Mouse (Mus musculus): ENCODE data around the gene Gmpr. TPM values are rescaled to one million over a fixed set of nuclear protein-coding genes. Genes with fewer than 3 reads are reported as not detected.

The Gmpr gene
- polyA plus RNA-seq, 1 experiment from 2014 or later: 23.4 TPM

GRCm38 (mm10) chr13:45493846-45494245, 13.4 kb upstream of the Gmpr start:
- Histone ChIP-seq H3K27ac (ENCODE audit: low read length) (no peak overlapping the region), H3K4me3 (ENCODE audit: low read length) (peak overlapping the region; percentile 6; the same call in 1 of the 2 replicates)
- no peak for ATAC-seq (ENCODE audit: low read depth)

DNA sequence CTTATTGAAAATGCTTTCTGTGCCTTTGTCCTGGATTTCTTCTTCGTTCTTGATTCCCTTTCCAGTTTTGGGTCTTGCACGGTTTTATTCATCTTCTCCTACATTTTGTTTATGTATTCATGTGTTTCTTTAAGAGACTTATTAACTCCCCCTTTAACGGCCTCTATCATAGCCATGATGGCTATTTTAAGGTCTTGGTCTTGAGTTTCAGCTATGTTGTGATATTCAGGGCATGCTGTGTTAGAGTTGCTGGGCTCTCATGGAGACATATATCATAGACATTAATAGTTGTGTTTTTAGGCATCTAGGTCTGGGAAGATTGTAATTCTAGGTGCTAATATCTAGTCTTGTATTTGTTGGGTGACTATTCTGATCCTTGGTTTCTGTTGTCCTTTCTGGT, 8.6 kb upstream of the Gmpr start:
- no peaks in the 10 kb centered on the region for H3K9me3 ChIP-seq (ENCODE audit: control insufficient read depth, low read length)
- H3K27ac ChIP-seq (ENCODE audit: low read length): no peak overlapping the region
- H3K4me1 ChIP-seq (replicated peaks; ENCODE audit: control insufficient read depth, insufficient read depth, low read length): no peaks in the 10 kb centered on the region
- no peak overlapping the region for H3K9ac ChIP-seq (ENCODE audit: low read length)
- 69% methylated on average over 3 of the region's 3 CpGs for WGBS
- no peak overlapping the region for H3K4me3 ChIP-seq (ENCODE audit: low read length)
- no peak for ATAC-seq (ENCODE audit: low read depth)
- H3K36me3 ChIP-seq (ENCODE audit: control insufficient read depth, insufficient read depth, low read length): no peaks in the 10 kb centered on the region
- no peak overlapping the region for H3K4me2 ChIP-seq (ENCODE audit: low read depth, low read length)
- H3K27me3 ChIP-seq (ENCODE audit: control insufficient read depth, insufficient read depth, low read depth, low read length): no peaks in the 10 kb centered on the region

More at GRCm38 (mm10) chr13:45493846-45494245, 13.4 kb upstream of the Gmpr start:
- Histone ChIP-seq H3K27me3 (ENCODE audit: control insufficient read depth, insufficient read depth, low read depth, low read length) (no peaks in the 10 kb centered on the region), H3K9ac (ENCODE audit: low read length) (no peak overlapping the region), H3K4me1 (replicated peaks; ENCODE audit: control insufficient read depth, insufficient read depth, low read length) (no peaks in the 10 kb centered on the region), H3K4me2 (ENCODE audit: low read depth, low read length) (peak overlapping the region; percentile 31), H3K36me3 (ENCODE audit: control insufficient read depth, insufficient read depth, low read length) (no peaks in the 10 kb centered on the region), H3K9me3 (ENCODE audit: control insufficient read depth, low read length) (no peaks in the 10 kb centered on the region)
- WGBS: 40% methylated on average over 10 of the region's 10 CpGs

GRCm38 (mm10) chr13:45499391-45499790, 7.9 kb upstream of the Gmpr start:
- H3K4me3 ChIP-seq (ENCODE audit: low read length): no peak overlapping the region
- no peak for ATAC-seq (ENCODE audit: low read depth)
- H3K9me3 ChIP-seq (ENCODE audit: control insufficient read depth, low read length): no peaks in the 10 kb centered on the region
- H3K27ac ChIP-seq (ENCODE audit: low read length): no peak overlapping the region
- H3K27me3 ChIP-seq (ENCODE audit: control insufficient read depth, insufficient read depth, low read depth, low read length): no peaks in the 10 kb centered on the region
- no peak overlapping the region for H3K4me2 ChIP-seq (ENCODE audit: low read depth, low read length)
- no peaks in the 10 kb centered on the region for H3K4me1 ChIP-seq (replicated peaks; ENCODE audit: control insufficient read depth, insufficient read depth, low read length)
- no peaks in the 10 kb centered on the region for H3K36me3 ChIP-seq (ENCODE audit: control insufficient read depth, insufficient read depth, low read length)
- H3K9ac ChIP-seq (ENCODE audit: low read length): no peak overlapping the region
- WGBS: 88% methylated on average over 3 of the region's 3 CpGs

DNA sequence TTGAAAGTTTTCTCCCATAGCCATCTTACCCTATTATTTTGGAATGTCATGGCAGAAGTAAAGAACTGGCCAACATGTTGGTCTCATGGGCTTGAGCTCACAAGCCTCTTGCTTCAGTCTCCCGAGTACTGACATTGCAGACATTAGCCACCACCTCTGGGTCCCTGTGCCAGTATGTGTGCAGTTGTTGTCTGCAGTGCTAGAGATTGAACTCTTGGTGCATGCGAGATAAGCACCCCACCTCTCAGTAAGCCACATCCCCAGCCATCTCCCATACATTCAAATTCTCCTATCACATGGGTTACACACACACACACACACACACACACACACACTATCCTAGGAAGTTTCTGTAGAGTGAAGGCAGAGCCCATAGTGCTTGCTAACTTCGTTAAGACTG, 7.3 kb upstream of the Gmpr start:
- H3K27ac ChIP-seq (ENCODE audit: low read length): no peak overlapping the region
- no peaks in the 10 kb centered on the region for H3K9me3 ChIP-seq (ENCODE audit: control insufficient read depth, low read length)
- H3K27me3 ChIP-seq (ENCODE audit: control insufficient read depth, insufficient read depth, low read depth, low read length): no peaks in the 10 kb centered on the region
- WGBS: 80% methylated on average over 3 of the region's 3 CpGs
- H3K36me3 ChIP-seq (ENCODE audit: control insufficient read depth, insufficient read depth, low read length): no peaks in the 10 kb centered on the region
- H3K4me2 ChIP-seq (ENCODE audit: low read depth, low read length): no peak overlapping the region
- no peak for ATAC-seq (ENCODE audit: low read depth)
- H3K9ac ChIP-seq (ENCODE audit: low read length): no peak overlapping the region
- no peaks in the 10 kb centered on the region for H3K4me1 ChIP-seq (replicated peaks; ENCODE audit: control insufficient read depth, insufficient read depth, low read length)
- no peak overlapping the region for H3K4me3 ChIP-seq (ENCODE audit: low read length)

- WGBS: 83% methylated on average over 5 of the region's 5 CpGs
- ATAC-seq (ENCODE audit: low read depth): no peak
- Histone ChIP-seq H3K4me3 (ENCODE audit: low read length) (no peak overlapping the region), H3K9me3 (ENCODE audit: control insufficient read depth, low read length) (no peaks in the 10 kb centered on the region), H3K27ac (ENCODE audit: low read length) (no peak overlapping the region), H3K9ac (ENCODE audit: low read length) (no peak overlapping the region), H3K27me3 (ENCODE audit: control insufficient read depth, insufficient read depth, low read depth, low read length) (no peaks in the 10 kb centered on the region), H3K36me3 (ENCODE audit: control insufficient read depth, insufficient read depth, low read length) (no peaks in the 10 kb centered on the region), H3K4me1 (replicated peaks; ENCODE audit: control insufficient read depth, insufficient read depth, low read length) (peaks cover 3% of the 10 kb centered on the region; the same call in 1 of the 2 replicates), H3K4me2 (ENCODE audit: low read depth, low read length) (no peak overlapping the region)
Measured at GRCm38 (mm10) chr13:45502791-45503190, 4.5 kb upstream of the Gmpr start.

DNA sequence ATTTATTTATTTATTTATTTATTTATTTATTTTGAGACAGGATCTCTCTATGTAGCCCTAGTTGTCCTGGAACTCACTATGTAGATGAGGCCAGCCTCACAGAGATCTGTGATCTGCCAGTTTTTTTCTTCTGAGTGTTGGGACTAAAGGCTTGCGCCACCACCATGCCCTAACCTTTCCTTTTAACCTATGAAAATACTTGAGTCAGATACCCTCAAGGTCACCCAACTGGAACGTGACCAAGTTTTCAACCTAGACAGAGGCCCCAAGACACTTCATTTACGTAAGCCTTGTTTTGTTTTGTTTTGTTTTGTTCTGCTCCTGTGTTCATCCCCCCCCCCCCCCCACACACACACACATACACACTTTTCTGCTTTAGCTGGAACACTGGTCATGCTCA, 1.7 kb upstream of the Gmpr start:
- Histone ChIP-seq H3K4me3 (ENCODE audit: low read length) (no peak overlapping the region), H3K4me1 (replicated peaks; ENCODE audit: control insufficient read depth, insufficient read depth, low read length) (peaks cover 11% of the 10 kb centered on the region; the same call in 1 of the 2 replicates), H3K36me3 (ENCODE audit: control insufficient read depth, insufficient read depth, low read length) (no peaks in the 10 kb centered on the region), H3K9me3 (ENCODE audit: control insufficient read depth, low read length) (no peaks in the 10 kb centered on the region), H3K27me3 (ENCODE audit: control insufficient read depth, insufficient read depth, low read depth, low read length) (no peaks in the 10 kb centered on the region), H3K9ac (ENCODE audit: low read length) (no peak overlapping the region), H3K27ac (ENCODE audit: low read length) (no peak overlapping the region), H3K4me2 (ENCODE audit: low read depth, low read length) (no peak overlapping the region)
- no peak for ATAC-seq (ENCODE audit: low read depth)
- 83% methylated on average over 3 of the region's 3 CpGs for WGBS

DNA sequence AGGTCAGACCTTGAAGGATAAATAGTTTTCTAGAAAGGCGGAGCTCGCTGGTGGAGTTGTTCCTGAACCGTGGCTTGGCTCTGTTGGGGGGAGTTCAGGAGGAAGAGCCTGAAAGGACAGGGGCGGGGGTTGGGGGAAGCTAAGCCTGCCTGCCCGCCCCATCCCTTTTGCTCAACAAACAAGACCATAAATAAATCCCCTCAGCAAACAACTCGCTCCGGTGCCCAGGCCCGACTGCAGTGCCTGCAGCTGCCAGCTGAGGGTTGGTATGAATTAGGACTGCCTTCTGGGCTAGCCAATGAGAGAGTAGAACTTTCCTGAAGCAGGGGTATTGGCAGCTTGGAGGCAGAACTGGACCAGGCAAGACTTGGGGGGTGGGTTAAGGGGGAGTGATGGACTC, 1.3 kb downstream of the Gmpr start:
- H3K4me3 ChIP-seq (ENCODE audit: low read length): peak overlapping the region; percentile 68
- H3K4me2 ChIP-seq (ENCODE audit: low read depth, low read length): peak overlapping the region; percentile 98
- WGBS: 3% methylated on average over 8 of the region's 8 CpGs
- H3K27me3 ChIP-seq (ENCODE audit: control insufficient read depth, insufficient read depth, low read depth, low read length): no peaks in the 10 kb centered on the region
- H3K9me3 ChIP-seq (ENCODE audit: control insufficient read depth, low read length): no peaks in the 10 kb centered on the region
- H3K4me1 ChIP-seq (replicated peaks; ENCODE audit: control insufficient read depth, insufficient read depth, low read length): peaks cover 30% of the 10 kb centered on the region
- no peak for ATAC-seq (ENCODE audit: low read depth)
- peak overlapping the region; percentile 6; the same call in 1 of the 2 replicates for H3K27ac ChIP-seq (ENCODE audit: low read length)
- H3K36me3 ChIP-seq (ENCODE audit: control insufficient read depth, insufficient read depth, low read length): no peaks in the 10 kb centered on the region
- H3K9ac ChIP-seq (ENCODE audit: low read length): peak overlapping the region; percentile 77

DNA sequence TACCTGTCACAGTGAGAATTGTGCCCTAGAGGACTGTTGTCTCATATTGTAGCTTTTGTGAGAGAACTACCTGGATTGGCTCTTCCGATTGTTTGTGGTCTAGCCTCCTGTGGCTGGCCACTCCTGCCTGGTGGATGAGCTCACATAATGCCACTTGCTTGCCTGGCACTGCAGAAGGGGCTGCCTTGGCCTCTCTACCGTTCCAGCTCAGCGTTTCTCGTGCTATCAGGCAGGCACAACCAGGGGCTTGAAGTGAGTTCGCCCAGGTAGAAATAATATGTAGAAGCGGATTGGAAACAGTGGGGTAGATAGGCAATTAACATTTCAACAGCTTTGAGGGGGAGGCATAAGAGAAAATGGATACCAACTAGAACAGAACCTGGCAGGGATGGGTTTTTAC, 2.1 kb downstream of the Gmpr start:
- H3K36me3 ChIP-seq (ENCODE audit: control insufficient read depth, insufficient read depth, low read length): no peaks in the 10 kb centered on the region
- ATAC-seq (ENCODE audit: low read depth): no peak
- WGBS: 69% methylated on average over 6 of the region's 6 CpGs
- H3K4me2 ChIP-seq (ENCODE audit: low read depth, low read length): no peak overlapping the region
- H3K4me3 ChIP-seq (ENCODE audit: low read length): no peak overlapping the region
- no peaks in the 10 kb centered on the region for H3K27me3 ChIP-seq (ENCODE audit: control insufficient read depth, insufficient read depth, low read depth, low read length)
- no peak overlapping the region for H3K27ac ChIP-seq (ENCODE audit: low read length)
- no peak overlapping the region for H3K9ac ChIP-seq (ENCODE audit: low read length)
- peaks cover 30% of the 10 kb centered on the region for H3K4me1 ChIP-seq (replicated peaks; ENCODE audit: control insufficient read depth, insufficient read depth, low read length)
- H3K9me3 ChIP-seq (ENCODE audit: control insufficient read depth, low read length): no peaks in the 10 kb centered on the region

GRCm38 (mm10) chr13:45511706-45512435, 4.6 kb downstream of the Gmpr start:
- H3K4me3 ChIP-seq (ENCODE audit: low read length): no peak overlapping the region
- H3K9ac ChIP-seq (ENCODE audit: low read length): 0 out of 2 replicates have a peak overlapping the region, but pooled peaks have one; percentile 14
- H3K36me3 ChIP-seq (ENCODE audit: control insufficient read depth, insufficient read depth, low read length): no peaks in the 10 kb centered on the region
- WGBS: 58% methylated on average over 6 of the region's 6 CpGs
- ATAC-seq (ENCODE audit: low read depth): no peak
- H3K27me3 ChIP-seq (ENCODE audit: control insufficient read depth, insufficient read depth, low read depth, low read length): no peaks in the 10 kb centered on the region
- H3K9me3 ChIP-seq (ENCODE audit: control insufficient read depth, low read length): no peaks in the 10 kb centered on the region
- H3K4me1 ChIP-seq (replicated peaks; ENCODE audit: control insufficient read depth, insufficient read depth, low read length): peaks cover 40% of the 10 kb centered on the region
- H3K27ac ChIP-seq (ENCODE audit: low read length): peak overlapping the region; percentile 48; the same call in 1 of the 2 replicates
- no peak overlapping the region for H3K4me2 ChIP-seq (ENCODE audit: low read depth, low read length)
